Mouse (Mus musculus) neural tube, embryonic 11.5 days (tissue): ENCODE results near the gene Ogdh. TPM values are rescaled to one million over a fixed set of nuclear protein-coding genes. Genes with fewer than 3 reads are reported as not detected.
A peak's percentile ranks its signal among the peaks of the same experiment; 100 is the strongest.

Experiments used
- ATAC-seq: fragments of 200-750 bp; cut with Nextera tagmentation; 2 replicates; pipeline ENCODE4 v1.8.0; 2017; ENCODE audit warnings: moderate number of reproducible peaks, mild to moderate bottlenecking, moderate TSS enrichment, moderate library complexity; ENCODE audit not compliant: insufficient read depth, low FRiP score, low TSS enrichment
- DNase-seq: peaks from one replicate; pipeline ENCODE4 v3.0.0-alpha.2; 2015; ENCODE audit warnings: low spot score
- H3K27ac ChIP-seq: fragments of 300-500 bp; sonication (generic); 2 replicates; pipeline ENCODE4 v1.5.1; 2014; ENCODE audit warnings: low read depth, mild to moderate bottlenecking, low read length
- H3K27me3 ChIP-seq: fragments of 300-500 bp; sonication (generic); 2 replicates; pipeline ENCODE4 v1.6.1; 2014; ENCODE audit warnings: mild to moderate bottlenecking, low read length, mixed read lengths; ENCODE audit not compliant: control insufficient read depth, insufficient read depth
- H3K36me3 ChIP-seq: fragments of 300-500 bp; sonication (generic); 2 replicates; pipeline ENCODE4 v1.6.1; 2014; ENCODE audit warnings: mild to moderate bottlenecking, low read length, moderate library complexity, mixed read lengths; ENCODE audit not compliant: control insufficient read depth, insufficient read depth
- H3K4me1 ChIP-seq: fragments of 300-500 bp; sonication (generic); 2 replicates; pipeline ENCODE4 v1.6.1; 2014; ENCODE audit warnings: low read length, mixed read lengths; ENCODE audit not compliant: control insufficient read depth, insufficient read depth
- H3K4me2 ChIP-seq: fragments of 300-500 bp; sonication (generic); 2 replicates; pipeline ENCODE4 v1.6.1; 2014; ENCODE audit warnings: low read depth, mild to moderate bottlenecking, moderate library complexity
- H3K4me3 ChIP-seq: fragments of 300-500 bp; sonication (generic); 2 replicates; pipeline ENCODE4 v1.5.1; 2014; ENCODE audit warnings: low read depth, low read length
- H3K9ac ChIP-seq: fragments of 300-500 bp; sonication (generic); 2 replicates; pipeline ENCODE4 v1.6.1; 2014; ENCODE audit warnings: mild to moderate bottlenecking, low read length
- H3K9me3 ChIP-seq: fragments of 300-500 bp; sonication (generic); 2 replicates; pipeline ENCODE4 v1.6.1; 2016; ENCODE audit warnings: low read length; ENCODE audit not compliant: control insufficient read depth
- WGBS: fragments of 180-500 bp; shearing (Covaris S2); extraction: QIAGEN DNeasy Blood & Tissue Kit; methylation state at CpG from one replicate; pipeline ENCODE4 v1.1.7; 2014; 5-methylcytosine and 5-hydroxymethylcytosine counted together
- polyA plus RNA-seq: library from polyadenylated mRNA; unstranded; fragments of >200 nt; fragmentation: Nextera tagmentation; extraction: Ambion mirVana; gene quantifications from 2 replicates; pipeline ENCODE4 v1.2.1, GENCODE M21; 2014

Gene Ogdh
- polyA plus RNA-seq, 1 experiment from 2014 or later: 104 TPM

DNA sequence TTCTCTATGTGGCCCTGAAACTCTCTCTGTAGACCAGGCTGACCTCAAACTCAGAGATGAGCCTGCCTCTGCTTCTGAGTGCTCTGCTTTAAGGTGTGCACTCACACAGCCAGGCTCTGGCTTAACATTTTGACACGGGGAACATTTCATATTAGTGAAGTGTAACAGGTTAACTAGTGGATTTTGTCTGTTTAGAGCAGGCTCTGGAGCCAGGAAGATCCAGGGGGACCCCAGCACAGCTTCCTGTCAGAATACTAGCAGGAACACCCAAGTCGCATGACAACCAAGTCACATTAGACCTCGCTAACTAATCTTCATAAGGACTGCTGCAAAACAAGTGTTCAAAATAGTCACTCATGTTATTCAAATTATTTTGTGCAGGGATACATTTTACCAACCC, 550 bp upstream of the Ogdh start:
- no peaks in the 10 kb centered on the region for H3K9me3 ChIP-seq
- DNase-seq: no peak
- 25% methylated on average over 3 of the region's 3 CpGs for WGBS
- H3K36me3 ChIP-seq: no peaks in the 10 kb centered on the region
- no peaks in the 10 kb centered on the region for H3K27me3 ChIP-seq
- no peak for ATAC-seq
- peak overlapping the region; percentile 80 for H3K4me3 ChIP-seq
- H3K4me1 ChIP-seq: peaks cover 6% of the 10 kb centered on the region; the same call in 1 of the 2 replicates
- H3K9ac ChIP-seq: peak overlapping the region; percentile 71
- peak overlapping the region; percentile 65 for H3K4me2 ChIP-seq
- H3K27ac ChIP-seq: no peak overlapping the region

GRCm38 (mm10) chr11:6292116-6292987, 919 bp downstream of the Ogdh start:
- ATAC-seq (peak; percentile 65), DNase-seq (peak; percentile 74)
- Histone ChIP-seq H3K27me3 (no peaks in the 10 kb centered on the region), H3K9me3 (no peaks in the 10 kb centered on the region), H3K36me3 (peaks cover 4% of the 10 kb centered on the region), H3K4me1 (peaks cover 6% of the 10 kb centered on the region; the same call in 1 of the 2 replicates), H3K4me3 (peak overlapping the region; percentile 80), H3K27ac (peak overlapping the region; percentile 56; the same call in 1 of the 2 replicates), H3K9ac (peak overlapping the region; percentile 71), H3K4me2 (peak overlapping the region; percentile 87)
- 20% methylated on average over 33 of the region's 33 CpGs for WGBS

DNA sequence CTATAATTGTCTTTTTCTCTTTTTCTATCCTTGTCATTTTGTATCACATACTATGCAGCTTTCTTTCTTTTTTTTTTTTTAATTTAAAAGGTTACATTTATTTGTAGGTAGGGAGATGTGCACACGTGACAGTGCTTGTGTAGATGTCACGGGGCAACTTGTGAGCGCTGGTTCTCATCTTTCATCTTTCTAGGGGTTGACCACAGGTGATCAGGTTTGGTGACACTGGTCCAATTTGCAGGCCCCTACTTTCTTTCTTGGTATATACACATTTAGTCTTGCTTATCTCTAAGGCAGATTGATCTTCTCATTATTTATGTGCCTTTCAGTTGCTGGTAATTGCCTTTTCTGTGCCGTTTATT, 1.5 kb downstream of the Ogdh start:
- no peak overlapping the region for H3K9ac ChIP-seq
- no peak for DNase-seq

GRCm38 (mm10) chr11:6293601-6294000, 2.2 kb downstream of the Ogdh start:
- H3K9me3 ChIP-seq: no peaks in the 10 kb centered on the region
- ATAC-seq: no peak

More for the DNA sequence above, 1.5 kb downstream of the Ogdh start:
- no peak for ATAC-seq
- Histone ChIP-seq H3K36me3 (peaks cover 5% of the 10 kb centered on the region), H3K4me3 (peak overlapping the region; percentile 80; the same call in 1 of the 2 replicates), H3K9me3 (no peaks in the 10 kb centered on the region), H3K27me3 (no peaks in the 10 kb centered on the region), H3K4me1 (peaks cover 6% of the 10 kb centered on the region; the same call in 1 of the 2 replicates), H3K27ac (no peak overlapping the region), H3K4me2 (peak overlapping the region; percentile 87)
- WGBS: 95% methylated on average over 4 of the region's 4 CpGs

GRCm38 (mm10) chr11:6294632-6295031, 3.2 kb downstream of the Ogdh start:
- Histone ChIP-seq H3K9ac (no peak overlapping the region), H3K27me3 (no peaks in the 10 kb centered on the region), H3K4me3 (no peak overlapping the region), H3K4me2 (no peak overlapping the region), H3K9me3 (no peaks in the 10 kb centered on the region), H3K36me3 (peaks cover 7% of the 10 kb centered on the region), H3K4me1 (peaks cover 6% of the 10 kb centered on the region; the same call in 1 of the 2 replicates), H3K27ac (no peak overlapping the region)
- DNase-seq: no peak
- 89% methylated on average over 4 of the region's 4 CpGs for WGBS
- no peak for ATAC-seq

More at GRCm38 (mm10) chr11:6293601-6294000, 2.2 kb downstream of the Ogdh start:
- DNase-seq: no peak
- 93% methylated on average over 2 of the region's 2 CpGs for WGBS
- H3K4me1 ChIP-seq: peaks cover 6% of the 10 kb centered on the region; the same call in 1 of the 2 replicates
- H3K9ac ChIP-seq: no peak overlapping the region
- H3K4me2 ChIP-seq: no peak overlapping the region
- H3K36me3 ChIP-seq: peaks cover 7% of the 10 kb centered on the region
- no peaks in the 10 kb centered on the region for H3K27me3 ChIP-seq
- H3K4me3 ChIP-seq: no peak overlapping the region
- no peak overlapping the region for H3K27ac ChIP-seq

DNA sequence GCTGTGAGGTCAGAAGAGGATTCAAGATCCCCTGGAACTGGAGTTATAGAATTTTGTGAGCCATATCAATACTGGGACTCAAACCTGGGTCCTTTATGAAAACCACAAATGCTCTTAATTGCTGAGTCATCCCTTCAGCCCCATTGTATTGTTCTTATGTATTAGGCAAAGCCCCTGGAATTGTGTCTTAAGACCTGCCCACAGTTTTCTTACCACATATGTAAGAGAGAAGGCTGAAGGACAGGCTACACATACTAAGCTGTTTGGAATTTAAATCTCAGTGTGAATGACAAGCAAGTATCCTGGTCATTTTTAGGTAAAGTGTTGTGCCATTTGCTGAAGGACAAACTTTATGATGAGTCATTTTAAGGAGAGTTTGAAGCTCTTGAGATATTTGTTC, 4.6 kb downstream of the Ogdh start:
- Histone ChIP-seq H3K4me2 (no peak overlapping the region), H3K27ac (no peak overlapping the region), H3K27me3 (no peaks in the 10 kb centered on the region), H3K4me1 (peaks cover 6% of the 10 kb centered on the region; the same call in 1 of the 2 replicates), H3K36me3 (peaks cover 7% of the 10 kb centered on the region), H3K9me3 (no peaks in the 10 kb centered on the region), H3K9ac (no peak overlapping the region), H3K4me3 (no peak overlapping the region)
- DNase-seq (no peak), ATAC-seq (no peak)

GRCm38 (mm10) chr11:6299435-6299834, 8.0 kb downstream of the Ogdh start:
- Histone ChIP-seq H3K27ac (no peak overlapping the region), H3K9ac (no peak overlapping the region), H3K27me3 (no peaks in the 10 kb centered on the region), H3K4me3 (no peak overlapping the region), H3K9me3 (no peaks in the 10 kb centered on the region), H3K4me2 (no peak overlapping the region), H3K36me3 (peaks cover 7% of the 10 kb centered on the region), H3K4me1 (no peaks in the 10 kb centered on the region)
- ATAC-seq (no peak), DNase-seq (no peak)
- WGBS: 91% methylated on average over 2 of the region's 2 CpGs

DNA sequence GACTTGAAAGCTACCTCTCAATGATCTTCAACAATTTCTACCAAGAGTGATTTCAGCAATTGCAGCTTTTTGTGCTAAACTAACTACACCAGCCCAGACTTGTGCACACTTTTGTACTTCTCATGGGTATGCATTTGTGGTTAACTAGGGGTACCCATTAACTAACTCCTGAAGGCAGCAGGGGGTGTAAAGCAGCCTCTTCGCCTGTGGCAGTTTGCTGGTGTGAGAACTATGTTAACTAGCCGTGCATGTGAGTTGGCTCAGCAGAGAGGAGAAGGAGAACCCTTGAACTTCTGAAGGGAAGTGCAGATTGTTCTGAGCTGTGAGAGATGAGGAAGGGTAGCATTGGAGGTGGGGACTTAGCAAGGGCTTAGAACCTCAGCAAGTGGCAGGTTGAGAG, 11.4 kb downstream of the Ogdh start:
- Histone ChIP-seq H3K4me3 (no peak overlapping the region), H3K4me2 (no peak overlapping the region), H3K27ac (no peak overlapping the region), H3K9me3 (no peaks in the 10 kb centered on the region), H3K4me1 (no peaks in the 10 kb centered on the region), H3K27me3 (no peaks in the 10 kb centered on the region), H3K9ac (no peak overlapping the region), H3K36me3 (peaks cover 2% of the 10 kb centered on the region; the same call in 1 of the 2 replicates)
- no peak for DNase-seq
- no peak for ATAC-seq
- WGBS: 95% methylated on average over 2 of the region's 2 CpGs

DNA sequence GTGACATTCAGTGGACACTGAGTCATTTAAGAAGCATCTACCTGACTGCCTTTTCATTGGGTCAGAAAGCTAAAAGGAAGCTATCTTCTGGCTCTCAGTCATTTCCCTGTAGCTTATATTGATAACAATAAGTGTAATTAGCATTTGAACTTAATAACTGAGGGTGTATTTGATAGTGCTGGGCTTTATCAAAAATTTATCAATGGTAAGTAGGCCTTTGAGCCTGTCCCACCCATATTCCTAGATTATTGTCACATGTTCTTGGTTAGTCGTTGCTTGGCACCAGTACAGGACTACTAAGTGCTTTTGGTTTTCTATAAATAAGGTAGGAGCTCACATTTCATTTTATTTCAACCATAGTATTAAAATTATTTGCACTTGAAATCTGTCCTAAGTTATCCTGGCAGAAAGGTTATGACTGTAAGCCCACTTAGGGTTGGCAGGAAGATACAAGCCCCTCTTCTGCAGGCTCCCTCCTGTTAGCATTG, 14.6 kb downstream of the Ogdh start:
- Histone ChIP-seq H3K27me3 (no peaks in the 10 kb centered on the region), H3K9me3 (no peaks in the 10 kb centered on the region), H3K4me3 (no peak overlapping the region), H3K9ac (no peak overlapping the region), H3K36me3 (peaks cover 4% of the 10 kb centered on the region; the same call in 1 of the 2 replicates), H3K4me1 (no peaks in the 10 kb centered on the region), H3K4me2 (no peak overlapping the region), H3K27ac (no peak overlapping the region)
- DNase-seq: no peak
- 93% methylated on average over 1 of the region's 1 CpGs for WGBS
- no peak for ATAC-seq
